Mouse (Mus musculus): ENCODE measurements at regions not wholly inside any gene's neighbourhood (a gene's known extent, or its start where the extent isn't known, plus 50 kb on each side); places are given as distances from the start of the nearest gene placed in this dataset.
"Not testable (repeated sequence)": the region's sequence is repeated elsewhere in the genome, so short reads cannot be mapped to it uniquely, and the experiment has no call there.

DNA sequence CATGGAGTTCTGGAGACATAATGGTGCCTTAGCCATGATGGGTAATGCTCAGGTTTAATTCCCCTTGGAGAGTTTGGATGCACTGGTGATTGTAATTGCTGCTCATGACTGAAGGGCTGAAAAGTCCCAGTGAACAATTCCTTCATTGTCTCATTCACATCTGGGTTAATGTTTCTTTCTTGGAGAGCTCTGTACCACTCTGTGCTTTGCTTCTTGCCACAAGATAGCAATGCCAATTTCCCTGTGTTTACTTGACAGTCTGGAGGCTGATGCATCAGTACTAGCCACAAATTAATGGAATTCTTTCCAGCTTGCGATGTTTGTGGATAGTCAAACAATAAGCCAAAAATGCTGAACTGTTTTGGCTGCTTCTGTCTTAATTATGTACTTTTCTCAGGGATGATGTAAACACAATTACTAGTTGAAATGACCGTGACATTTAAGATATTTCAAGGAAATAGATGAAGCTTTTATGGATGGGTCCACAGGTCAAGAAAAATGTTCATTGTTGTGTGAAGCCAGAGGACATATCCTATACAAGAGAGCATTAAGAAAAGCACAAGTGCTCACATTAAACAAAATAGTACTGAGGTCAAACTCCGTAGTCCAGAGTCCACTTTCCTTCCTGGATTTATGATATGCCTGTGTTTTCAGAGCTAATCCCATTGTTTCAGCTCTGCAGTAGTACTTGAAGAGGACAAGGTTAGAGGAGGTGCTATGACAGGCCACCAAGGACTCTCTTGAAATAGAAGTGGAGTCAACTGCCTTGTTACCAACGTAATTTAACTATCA, 198.1 kb downstream of the Bmp2 start:
- Histone ChIP-seq H3K4me2 (no peak overlapping the region), H3K9ac (no peak overlapping the region), H3K9me3 (no peaks in the 10 kb centered on the region), H3K27me3 (no peaks in the 10 kb centered on the region), H3K4me3 (no peak overlapping the region), H3K36me3 (no peaks in the 10 kb centered on the region), H3K4me1 (no peaks in the 10 kb centered on the region), H3K27ac (no peak overlapping the region)
- no peak for ATAC-seq (ENCODE audit: insufficient number of reproducible peaks, low FRiP score, low TSS enrichment, low read depth)
- 78% methylated on average over 4 of the region's 4 CpGs for WGBS

DNA sequence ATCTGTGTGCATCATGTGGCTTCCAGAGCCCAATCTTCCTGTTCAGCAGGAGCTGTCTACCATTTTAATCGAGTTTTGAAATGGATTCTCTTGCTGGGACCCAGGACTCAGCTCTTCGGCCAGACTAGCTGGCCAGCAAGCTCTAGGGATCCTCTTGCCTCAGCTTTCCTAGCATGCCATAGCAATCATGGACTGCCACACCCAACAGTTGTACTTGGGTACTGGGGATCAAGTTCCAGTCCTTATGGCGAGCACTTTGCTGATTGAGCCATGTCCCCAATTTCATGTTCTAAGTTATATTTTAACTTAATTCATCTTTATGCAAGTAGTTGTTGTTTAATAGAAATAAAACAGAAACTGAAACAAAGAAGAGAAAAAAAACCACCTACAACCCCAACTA, 202.1 kb downstream of the Bmp2 start:
- Histone ChIP-seq H3K27me3 (no peaks in the 10 kb centered on the region), H3K36me3 (no peaks in the 10 kb centered on the region), H3K4me2 (no peak overlapping the region), H3K4me1 (no peaks in the 10 kb centered on the region), H3K27ac (no peak overlapping the region), H3K9ac (no peak overlapping the region), H3K4me3 (no peak overlapping the region), H3K9me3 (no peaks in the 10 kb centered on the region)
- ATAC-seq (ENCODE audit: insufficient number of reproducible peaks, low FRiP score, low TSS enrichment, low read depth) = no peak
- WGBS = 75% methylated on average over 3 of the region's 3 CpGs

DNA sequence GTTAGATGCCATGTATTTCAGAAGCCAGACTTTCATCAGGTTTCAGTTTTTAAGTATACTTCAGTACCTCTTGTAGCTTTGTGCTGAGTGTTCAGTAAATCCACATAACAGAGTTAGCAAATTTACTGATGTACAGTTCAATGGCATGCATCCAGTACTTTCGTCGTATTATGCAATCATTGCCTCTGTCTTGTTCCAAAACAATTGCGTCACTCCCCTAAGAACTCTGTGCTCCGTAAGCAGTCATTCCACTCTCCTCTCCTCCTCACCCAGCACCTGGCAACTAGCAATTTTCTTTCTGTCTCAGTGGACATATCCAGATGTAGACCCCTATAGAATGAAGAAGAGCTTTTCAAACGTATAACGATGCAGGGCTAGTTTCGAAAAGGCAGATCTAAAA, 209.5 kb downstream of the Bmp2 start:
- H3K27me3 ChIP-seq = no peaks in the 10 kb centered on the region
- H3K9me3 ChIP-seq = no peaks in the 10 kb centered on the region
- WGBS = 45% methylated on average over 7 of the region's 7 CpGs
- H3K4me2 ChIP-seq = no peak overlapping the region
- H3K4me3 ChIP-seq = no peak overlapping the region
- H3K36me3 ChIP-seq = no peaks in the 10 kb centered on the region
- H3K4me1 ChIP-seq = no peaks in the 10 kb centered on the region
- no peak overlapping the region for H3K27ac ChIP-seq
- H3K9ac ChIP-seq = no peak overlapping the region
- ATAC-seq (ENCODE audit: insufficient number of reproducible peaks, low FRiP score, low TSS enrichment, low read depth) = no peak

DNA sequence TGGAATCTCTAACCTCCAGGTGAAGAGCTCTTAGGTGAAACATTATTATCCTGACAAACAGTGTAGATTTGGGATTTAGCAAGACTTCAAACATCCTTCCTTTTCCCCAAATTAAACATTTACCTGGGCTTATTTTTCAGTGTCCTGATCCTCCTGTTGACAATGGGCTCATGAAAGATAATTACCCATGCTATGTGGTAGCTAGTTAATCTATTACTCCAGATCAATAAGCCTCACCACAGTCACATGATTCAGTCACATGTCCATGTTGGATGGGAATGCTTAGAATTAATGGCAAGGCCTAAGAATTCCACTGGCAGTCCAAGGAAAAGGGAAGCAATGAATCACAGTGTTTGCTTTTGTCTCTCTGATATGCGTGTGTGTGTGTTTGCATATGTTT, 216.6 kb downstream of the Bmp2 start:
- no peak overlapping the region for H3K27ac ChIP-seq
- ATAC-seq (ENCODE audit: insufficient number of reproducible peaks, low FRiP score, low TSS enrichment, low read depth) = no peak
- 93% methylated on average over 1 of the region's 1 CpGs for WGBS
- no peaks in the 10 kb centered on the region for H3K9me3 ChIP-seq
- no peaks in the 10 kb centered on the region for H3K4me1 ChIP-seq
- no peaks in the 10 kb centered on the region for H3K36me3 ChIP-seq
- H3K4me2 ChIP-seq = no peak overlapping the region
- H3K27me3 ChIP-seq = no peaks in the 10 kb centered on the region
- no peak overlapping the region for H3K9ac ChIP-seq
- no peak overlapping the region for H3K4me3 ChIP-seq

DNA sequence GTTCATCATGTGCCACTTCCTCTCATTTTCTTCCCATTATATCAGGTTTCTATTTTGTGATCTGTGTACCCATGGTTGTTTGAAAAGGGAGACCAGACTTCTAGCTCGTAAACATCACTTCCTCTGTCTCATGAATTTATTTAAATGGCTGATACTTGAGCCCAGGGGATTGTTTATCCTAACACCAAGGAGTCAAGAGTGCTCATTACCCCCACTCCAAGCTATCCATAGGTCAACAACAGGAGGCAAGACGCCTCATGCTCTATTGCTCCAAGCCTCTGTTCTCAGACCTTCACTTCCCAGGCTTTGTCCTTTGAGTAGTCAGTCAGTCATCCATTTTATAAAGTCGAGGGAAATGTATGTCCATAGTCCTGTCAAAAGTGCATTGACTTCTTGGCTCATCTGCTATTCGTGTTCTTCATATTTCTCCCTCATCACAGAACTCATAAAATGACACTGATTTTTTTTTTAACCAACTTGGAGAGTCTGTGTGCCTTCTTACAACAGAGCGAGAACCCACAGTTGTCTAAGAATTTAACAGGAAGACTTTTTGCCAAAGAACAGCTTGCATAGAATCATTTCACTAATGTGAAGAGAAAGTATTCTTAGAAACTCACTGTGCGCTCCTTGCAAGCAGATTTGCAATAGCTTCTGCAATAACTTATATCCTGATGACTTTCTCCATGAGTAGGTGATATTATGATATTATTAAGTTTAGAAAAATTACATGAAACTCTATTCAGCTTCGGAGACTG, 231.8 kb downstream of the Bmp2 start:
- no peak for ATAC-seq (ENCODE audit: insufficient number of reproducible peaks, low FRiP score, low TSS enrichment, low read depth)
- Histone ChIP-seq H3K27ac (no peak overlapping the region), H3K4me3 (no peak overlapping the region), H3K9me3 (no peaks in the 10 kb centered on the region), H3K9ac (no peak overlapping the region), H3K36me3 (no peaks in the 10 kb centered on the region), H3K27me3 (no peaks in the 10 kb centered on the region), H3K4me1 (no peaks in the 10 kb centered on the region), H3K4me2 (no peak overlapping the region)
- 66% methylated on average over 7 of the region's 7 CpGs for WGBS

DNA sequence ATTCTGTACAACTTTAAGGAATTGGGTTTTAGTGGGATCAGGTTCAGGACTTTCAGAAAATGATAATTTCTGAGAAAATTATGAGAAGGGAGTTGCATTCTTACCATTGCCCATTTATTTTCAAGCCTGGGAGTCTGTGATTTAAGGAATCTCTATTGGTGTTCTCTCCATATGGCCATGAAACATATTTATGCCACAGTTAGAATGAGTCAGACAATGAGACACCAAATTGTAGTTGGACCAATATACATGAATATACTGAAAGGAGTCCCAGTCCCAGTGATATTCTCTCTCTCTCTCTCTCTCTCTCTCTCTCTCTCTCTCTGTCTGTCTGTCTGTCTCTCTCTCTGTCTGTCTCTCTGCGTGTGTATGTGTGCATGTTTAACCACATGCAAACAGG, 239.1 kb downstream of the Bmp2 start:
- WGBS = 69% methylated on average over 1 of the region's 1 CpGs
- Histone ChIP-seq H3K4me2 (no peak overlapping the region), H3K4me1 (0 out of 2 replicates have a peak, but pooled peaks cover 2% of the 10 kb centered on the region), H3K4me3 (no peak overlapping the region), H3K36me3 (no peaks in the 10 kb centered on the region), H3K9me3 (no peaks in the 10 kb centered on the region), H3K27me3 (no peaks in the 10 kb centered on the region), H3K9ac (no peak overlapping the region), H3K27ac (no peak overlapping the region)
- no peak for ATAC-seq (ENCODE audit: insufficient number of reproducible peaks, low FRiP score, low TSS enrichment, low read depth)

GRCm38 (mm10) chr2:133793293-133793692, 241.3 kb downstream of the Bmp2 start:
- no peaks in the 10 kb centered on the region for H3K36me3 ChIP-seq
- H3K4me2 ChIP-seq = no peak overlapping the region
- no peaks in the 10 kb centered on the region for H3K27me3 ChIP-seq
- H3K4me3 ChIP-seq = no peak overlapping the region
- no peak overlapping the region for H3K27ac ChIP-seq
- H3K9ac ChIP-seq = no peak overlapping the region
- 0 out of 2 replicates have a peak, but pooled peaks cover 2% of the 10 kb centered on the region for H3K4me1 ChIP-seq
- no peaks in the 10 kb centered on the region for H3K9me3 ChIP-seq
- WGBS = 32% methylated on average over 2 of the region's 2 CpGs
- no peak for ATAC-seq (ENCODE audit: insufficient number of reproducible peaks, low FRiP score, low TSS enrichment, low read depth)

GRCm38 (mm10) chr2:133802666-133803065, 250.7 kb downstream of the Bmp2 start:
- WGBS = 19% methylated on average over 3 of the region's 3 CpGs

GRCm38 (mm10) chr2:133821418-133821817, 269.5 kb downstream of the Bmp2 start:
- Histone ChIP-seq H3K9me3 (no peaks in the 10 kb centered on the region), H3K4me3 (no peak overlapping the region), H3K27me3 (no peaks in the 10 kb centered on the region), H3K4me1 (no peaks in the 10 kb centered on the region), H3K27ac (no peak overlapping the region), H3K9ac (no peak overlapping the region), H3K36me3 (no peaks in the 10 kb centered on the region), H3K4me2 (no peak overlapping the region)
- 84% methylated on average over 4 of the region's 4 CpGs for WGBS
- no peak for ATAC-seq (ENCODE audit: insufficient number of reproducible peaks, low FRiP score, low TSS enrichment, low read depth)

More at GRCm38 (mm10) chr2:133802666-133803065, 250.7 kb downstream of the Bmp2 start:
- Histone ChIP-seq H3K27ac (no peak overlapping the region), H3K4me1 (peaks cover 7% of the 10 kb centered on the region; the same call in 1 of the 2 replicates), H3K4me3 (no peak overlapping the region), H3K9ac (no peak overlapping the region), H3K36me3 (no peaks in the 10 kb centered on the region), H3K9me3 (no peaks in the 10 kb centered on the region), H3K27me3 (no peaks in the 10 kb centered on the region), H3K4me2 (no peak overlapping the region)
- no peak for ATAC-seq (ENCODE audit: insufficient number of reproducible peaks, low FRiP score, low TSS enrichment, low read depth)

- H3K4me1 ChIP-seq = no peaks in the 10 kb centered on the region
- ATAC-seq (ENCODE audit: insufficient number of reproducible peaks, low FRiP score, low TSS enrichment, low read depth) = no peak
- H3K36me3 ChIP-seq = no peaks in the 10 kb centered on the region
- no peaks in the 10 kb centered on the region for H3K27me3 ChIP-seq
- no peaks in the 10 kb centered on the region for H3K9me3 ChIP-seq
- WGBS = 82% methylated on average over 1 of the region's 1 CpGs
- H3K9ac ChIP-seq = no peak overlapping the region
- H3K4me3 ChIP-seq = no peak overlapping the region
- H3K27ac ChIP-seq = no peak overlapping the region
- no peak overlapping the region for H3K4me2 ChIP-seq
These were observed 277.4 kb downstream of the Bmp2 start for GRCm38 (mm10) chr2:133829406-133829805.

DNA sequence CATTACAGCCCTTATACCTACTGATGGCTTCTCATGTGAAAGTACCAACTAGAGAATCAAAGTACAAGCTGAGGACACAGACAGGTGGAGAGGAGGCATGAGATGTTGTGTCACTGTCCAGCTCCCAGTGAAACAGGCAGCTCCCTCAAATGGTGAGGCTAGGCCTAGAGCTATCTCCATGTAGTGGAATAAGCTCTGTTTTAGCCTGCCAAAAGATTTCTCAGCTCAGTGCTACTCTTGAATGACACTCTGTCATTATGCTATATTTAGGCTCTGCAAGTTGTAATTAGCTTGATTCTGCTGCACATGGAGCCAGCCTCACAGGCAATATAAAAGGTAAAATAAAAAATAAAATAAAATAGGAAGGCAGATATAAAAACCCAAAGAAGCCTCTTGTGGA, 298.5 kb downstream of the Bmp2 start:
- Histone ChIP-seq H3K4me2 (no peak overlapping the region), H3K36me3 (no peaks in the 10 kb centered on the region), H3K9ac (no peak overlapping the region), H3K27ac (no peak overlapping the region), H3K27me3 (no peaks in the 10 kb centered on the region), H3K9me3 (no peaks in the 10 kb centered on the region), H3K4me1 (no peaks in the 10 kb centered on the region), H3K4me3 (no peak overlapping the region)
- ATAC-seq (ENCODE audit: insufficient number of reproducible peaks, low FRiP score, low TSS enrichment, low read depth) = no peak

- H3K4me3 ChIP-seq; H3K27me3 ChIP-seq; H3K27ac ChIP-seq; H3K4me1 ChIP-seq; ATAC-seq (ENCODE audit: insufficient number of reproducible peaks, low FRiP score, low TSS enrichment, low read depth); H3K4me2 ChIP-seq; H3K9me3 ChIP-seq; H3K36me3 ChIP-seq; H3K9ac ChIP-seq: not testable (repeated sequence)
- 90% methylated on average over 8 of the region's 8 CpGs for WGBS
These were observed 323.0 kb downstream of the Bmp2 start for GRCm38 (mm10) chr2:133874982-133875381.

All from limb, embryonic 15.5 days (tissue).